Mouse (Mus musculus): ENCODE results near the gene Bckdhb.
"Not testable (repeated sequence)": the region's sequence is repeated elsewhere in the genome, so short reads cannot be mapped to it uniquely, and the experiment has no call there.

Bckdhb gene

DNA sequence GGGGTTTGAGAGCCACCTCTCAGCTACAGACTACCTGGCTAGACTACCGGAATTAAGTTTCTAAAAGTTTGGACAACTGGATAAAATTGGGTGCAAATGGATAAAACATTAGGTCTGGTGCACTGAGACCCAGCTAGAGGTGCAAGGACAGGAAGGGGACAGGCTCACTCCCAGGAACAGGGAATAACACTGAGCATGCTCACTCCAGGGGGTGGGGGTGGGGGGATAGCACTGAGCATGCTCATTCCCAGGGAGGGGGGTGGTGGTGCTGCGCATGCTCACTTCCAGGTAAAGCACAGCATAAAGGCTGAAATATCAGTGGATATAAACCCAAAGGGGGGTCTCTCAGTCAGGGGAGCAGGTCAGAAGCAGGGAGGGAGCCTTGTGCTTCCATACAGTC lies 120.7 kb downstream of the Bckdhb start:
- no peak for DNase-seq (ENCODE audit: low spot score in 2 of 2)

DNA sequence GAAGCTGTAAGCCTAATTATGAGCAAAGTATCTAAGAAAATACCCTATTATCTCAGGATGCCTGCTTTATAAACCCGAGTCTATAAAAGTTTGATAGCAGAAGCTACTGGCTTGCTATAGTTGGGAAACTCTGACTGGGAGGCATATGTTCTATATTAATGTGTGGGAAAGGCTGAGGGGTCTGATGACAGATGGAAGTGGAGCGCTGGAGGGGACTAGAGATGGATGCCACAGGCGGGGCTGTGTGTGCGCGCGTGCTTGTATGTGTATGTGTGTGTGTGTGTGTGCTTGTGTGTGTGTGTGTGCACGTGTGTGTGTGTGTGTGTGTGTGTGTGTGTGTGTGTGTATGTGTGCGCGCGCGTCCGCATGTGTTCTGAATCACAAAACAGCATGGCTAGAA lies 121.4 kb downstream of the Bckdhb start:
- DNase-seq (ENCODE audit: low spot score in 2 of 2): no peak

DNA sequence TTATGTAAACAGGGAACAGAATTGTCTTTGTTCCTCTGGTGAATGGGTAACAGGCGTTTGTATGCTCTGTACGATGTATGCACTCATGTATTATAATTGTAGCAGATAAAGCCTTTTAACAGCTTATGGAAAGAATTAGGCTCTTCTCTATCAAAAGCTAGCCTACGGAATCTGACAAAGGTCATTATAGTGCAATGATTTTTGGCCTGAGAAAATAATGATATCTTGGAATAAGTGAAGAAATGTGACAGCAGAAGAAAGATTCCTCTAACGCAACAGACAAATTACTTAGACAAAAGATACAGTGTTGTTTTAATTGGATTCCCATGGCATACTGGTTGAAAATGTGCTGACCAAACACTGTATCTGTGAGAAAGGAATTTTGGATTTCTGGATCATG lies 122.0 kb downstream of the Bckdhb start:
- DNase-seq (ENCODE audit: low spot score in 2 of 2): no peak

DNA sequence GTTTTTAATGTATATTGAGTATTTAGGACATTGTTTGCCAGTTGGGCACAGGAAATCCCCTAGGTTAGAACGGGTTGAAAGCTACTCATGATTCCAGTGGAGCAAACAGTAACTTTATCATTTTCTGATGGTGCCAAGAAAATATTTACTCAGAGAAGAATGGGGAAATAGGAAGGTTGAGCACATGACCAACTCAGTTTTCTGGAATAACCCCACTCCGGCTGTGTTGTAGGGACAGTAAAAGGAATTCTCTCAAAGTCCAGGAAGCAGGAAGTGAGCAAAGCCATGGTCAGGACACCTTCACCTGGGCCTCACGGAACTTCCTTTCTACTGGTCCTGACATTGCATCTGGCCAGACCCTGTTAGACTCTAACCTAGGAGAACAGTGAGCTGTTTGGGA lies 122.5 kb downstream of the Bckdhb start:
- no peak for DNase-seq (ENCODE audit: low spot score in 2 of 2)

DNA sequence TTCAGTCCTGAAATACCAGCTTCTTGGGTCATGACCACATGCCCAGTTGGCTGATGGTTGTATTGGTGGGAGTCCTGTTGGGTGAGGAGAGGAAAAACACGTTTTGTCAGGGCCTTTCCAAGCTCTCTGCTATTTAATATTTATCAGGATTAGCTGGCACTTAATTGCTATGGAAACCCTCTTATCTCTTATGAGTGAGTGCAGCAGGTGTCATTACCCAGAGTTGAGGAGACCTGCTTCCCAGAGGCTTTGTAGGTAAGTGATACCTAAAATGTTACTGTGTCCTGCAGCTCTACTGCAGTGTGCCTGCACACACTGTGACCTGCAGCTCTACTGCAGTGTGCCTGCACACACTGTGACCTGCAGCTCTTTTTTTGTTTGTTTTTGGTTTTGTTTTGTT lies 124.2 kb downstream of the Bckdhb start:
- no peak for DNase-seq (ENCODE audit: low spot score in 2 of 2)

DNA sequence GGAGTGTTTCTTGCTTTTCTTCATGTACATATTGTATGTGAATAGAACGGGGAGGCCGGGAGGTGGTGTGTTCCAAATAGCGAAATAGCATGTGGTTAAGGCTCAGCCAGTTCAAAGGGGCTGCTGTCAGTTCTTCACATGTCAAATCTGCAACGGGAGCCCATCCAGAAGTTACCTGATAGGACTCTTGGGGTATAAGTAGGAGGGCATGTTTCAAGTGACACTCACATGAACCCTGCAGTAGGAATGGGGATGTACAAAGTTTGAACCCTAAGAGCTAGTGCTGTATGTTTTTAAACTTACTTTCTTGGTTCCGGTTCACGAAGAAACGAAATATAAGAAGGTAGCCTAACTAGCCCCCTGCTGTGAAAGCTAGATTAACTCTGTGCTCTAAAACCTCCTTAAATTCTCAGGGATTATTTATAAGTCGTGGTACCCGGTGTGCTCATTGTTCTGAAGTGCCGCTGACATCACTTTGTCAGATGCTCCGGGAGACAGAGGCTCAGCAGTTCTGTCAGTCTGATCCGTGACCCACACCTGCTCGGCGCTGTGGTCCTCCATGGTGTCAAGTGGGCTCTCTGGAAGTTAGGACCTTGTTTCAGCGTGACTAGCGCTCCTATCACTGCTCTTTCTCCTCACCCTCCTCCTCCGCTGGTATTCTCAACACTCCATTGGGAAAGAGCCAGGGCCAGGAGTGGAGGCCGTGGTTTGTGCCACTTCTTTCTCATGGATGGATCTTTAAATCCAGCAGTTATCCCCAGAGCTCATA lies 126.1 kb downstream of the Bckdhb start:
- no peak for DNase-seq (ENCODE audit: low spot score in 2 of 2)

DNA sequence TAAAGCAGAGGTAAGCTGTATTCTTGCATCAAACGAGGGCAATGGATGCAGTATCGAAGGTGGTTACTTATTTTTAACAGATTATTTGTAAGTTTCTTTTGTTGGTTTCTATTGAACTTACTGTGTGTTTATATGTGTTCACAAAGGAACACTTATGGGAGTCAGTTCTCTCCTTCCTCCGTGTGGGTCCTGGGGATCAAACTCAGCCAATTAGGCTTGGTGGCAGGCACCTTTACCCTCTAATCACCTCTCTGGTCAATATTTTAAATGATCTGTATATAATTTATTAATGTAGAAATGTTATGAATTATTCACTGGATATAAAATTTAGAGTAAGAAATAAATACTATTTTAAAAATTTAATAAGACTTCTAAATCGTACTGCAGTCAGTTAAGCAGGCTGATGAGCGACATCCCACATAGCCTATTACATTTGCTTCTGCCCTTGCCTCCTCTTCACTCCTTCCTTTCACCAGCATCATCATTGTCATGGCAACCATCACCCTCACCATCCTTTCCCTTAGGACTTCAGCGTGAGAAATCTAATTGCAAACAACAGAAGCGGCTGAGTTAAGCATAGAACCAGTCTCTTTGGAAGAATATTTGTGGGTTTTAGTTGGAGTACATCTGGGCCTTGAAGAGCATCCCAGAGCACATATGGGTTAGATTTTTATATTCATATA lies 130.3 kb downstream of the Bckdhb start:
- no peak for DNase-seq (ENCODE audit: low spot score in 2 of 2)

DNA sequence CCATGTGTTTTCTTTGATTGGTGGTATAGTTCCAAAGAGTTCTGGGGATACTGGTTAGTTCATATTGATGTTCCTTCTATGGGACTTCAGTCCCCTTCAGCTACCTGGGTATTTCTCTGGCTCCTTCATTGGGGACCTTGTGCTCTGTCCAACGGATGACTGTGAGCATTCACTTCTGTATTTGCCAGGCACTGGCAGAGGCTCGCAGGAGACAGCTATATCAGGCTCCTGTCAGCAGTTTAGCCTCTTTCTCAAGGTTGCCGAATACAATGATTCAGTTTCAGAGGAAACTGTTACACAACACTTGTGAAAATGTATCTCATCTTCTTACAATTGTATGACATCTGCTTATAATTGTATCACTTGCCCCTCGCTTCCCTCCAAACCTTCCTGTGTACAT lies 135.8 kb downstream of the Bckdhb start:
- not testable (repeated sequence) for DNase-seq (ENCODE audit: low spot score in 2 of 2)

DNA sequence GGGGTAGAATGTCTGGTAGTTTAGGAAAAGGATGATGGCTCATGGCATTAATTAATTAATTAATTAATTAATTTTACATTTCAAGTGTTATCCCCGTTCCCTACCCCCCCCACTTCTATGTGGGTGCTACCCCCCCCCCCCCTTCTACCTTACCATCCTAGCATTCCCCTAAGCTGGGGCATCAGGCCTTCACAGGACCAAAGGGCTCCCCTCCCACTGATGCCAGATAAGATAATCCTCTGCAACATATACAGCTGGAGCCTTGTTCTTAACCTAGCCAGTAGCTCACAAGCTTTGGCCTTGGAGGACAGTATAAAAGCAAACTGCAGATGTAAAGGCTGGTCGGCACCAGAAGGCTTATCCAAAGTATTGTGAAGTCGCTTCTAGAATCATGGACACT lies 138.7 kb downstream of the Bckdhb start:
- no peak for DNase-seq (ENCODE audit: low spot score in 2 of 2)

DNA sequence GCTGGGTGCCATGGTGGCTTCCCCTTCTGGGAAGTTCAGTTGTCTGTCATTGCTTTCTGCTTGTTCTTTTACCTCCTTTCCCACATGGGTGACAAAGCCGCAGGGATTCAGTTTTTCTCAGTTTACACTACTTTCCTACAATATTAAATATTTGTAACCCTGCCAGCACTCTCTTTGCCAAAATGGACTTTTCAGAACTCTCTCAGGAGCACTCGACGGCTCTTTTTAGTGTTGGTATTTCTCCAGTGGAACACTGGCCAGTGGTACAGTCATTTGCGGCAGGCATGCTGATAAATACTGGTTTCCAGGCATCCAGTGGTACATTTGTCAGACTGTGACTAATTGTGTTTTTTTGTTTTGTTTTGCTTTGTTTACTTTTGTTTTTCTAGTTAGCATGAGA lies 139.2 kb downstream of the Bckdhb start:
- DNase-seq (ENCODE audit: low spot score in 2 of 2): no peak

DNA sequence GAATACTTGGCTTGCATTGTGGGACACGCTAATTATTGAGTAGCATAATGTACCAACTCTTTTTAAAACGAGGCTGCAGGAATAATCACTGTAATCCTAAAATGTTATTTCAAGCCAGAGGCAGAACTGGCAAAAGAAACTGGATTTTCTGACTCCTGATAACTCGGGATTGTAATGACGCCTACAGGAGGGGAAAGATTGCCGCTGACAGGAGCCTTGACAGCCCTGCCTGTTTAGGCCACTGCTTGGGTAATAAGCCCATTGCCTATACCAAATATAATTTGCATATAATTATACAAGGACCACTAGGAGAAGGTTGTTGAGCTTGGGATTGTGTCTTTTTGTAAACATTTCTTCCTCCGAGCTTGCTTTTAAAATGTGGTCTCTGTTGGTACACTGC lies 145.3 kb downstream of the Bckdhb start:
- DNase-seq (ENCODE audit: low spot score in 2 of 2): no peak

DNA sequence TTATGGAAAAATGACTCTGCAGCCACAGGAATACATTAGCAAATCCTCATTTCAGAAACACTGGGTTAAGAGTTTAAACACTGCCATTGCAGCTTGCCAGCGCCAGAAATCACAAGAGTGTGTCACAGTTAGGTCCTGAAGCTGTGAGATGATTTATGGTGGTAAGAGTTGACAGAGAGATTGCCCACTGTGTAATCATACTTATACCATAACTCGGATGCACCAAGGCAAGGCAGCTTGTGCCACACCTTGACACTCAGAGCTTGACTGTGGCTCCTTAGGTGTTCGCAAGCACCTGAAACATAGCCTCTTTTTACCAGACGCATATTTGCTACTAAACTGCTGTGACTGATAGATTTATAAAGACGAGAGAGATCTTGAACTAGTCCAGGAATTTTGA lies 145.8 kb downstream of the Bckdhb start:
- no peak for DNase-seq (ENCODE audit: low spot score in 2 of 2)

DNA sequence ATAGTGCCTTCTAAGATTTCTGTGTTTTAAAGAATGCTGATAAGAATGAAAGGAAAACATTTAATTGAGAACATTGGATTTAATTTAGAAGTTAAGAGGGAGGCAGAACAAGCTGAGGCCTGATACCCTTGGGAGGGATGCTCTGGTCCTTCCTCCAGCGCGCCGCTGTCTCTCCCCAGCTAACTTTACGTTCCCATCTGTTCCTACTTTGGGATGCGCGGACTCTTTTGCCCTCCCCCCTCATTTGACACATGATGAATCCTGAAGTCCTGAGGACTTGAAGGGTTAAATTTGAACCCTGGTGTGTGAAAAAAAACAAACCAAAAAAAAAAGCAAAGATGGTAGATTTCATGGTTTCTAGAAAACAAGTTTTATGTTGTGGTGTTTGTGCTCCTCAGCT lies 147.6 kb downstream of the Bckdhb start:
- no peak for DNase-seq (ENCODE audit: low spot score in 2 of 2)

DNA sequence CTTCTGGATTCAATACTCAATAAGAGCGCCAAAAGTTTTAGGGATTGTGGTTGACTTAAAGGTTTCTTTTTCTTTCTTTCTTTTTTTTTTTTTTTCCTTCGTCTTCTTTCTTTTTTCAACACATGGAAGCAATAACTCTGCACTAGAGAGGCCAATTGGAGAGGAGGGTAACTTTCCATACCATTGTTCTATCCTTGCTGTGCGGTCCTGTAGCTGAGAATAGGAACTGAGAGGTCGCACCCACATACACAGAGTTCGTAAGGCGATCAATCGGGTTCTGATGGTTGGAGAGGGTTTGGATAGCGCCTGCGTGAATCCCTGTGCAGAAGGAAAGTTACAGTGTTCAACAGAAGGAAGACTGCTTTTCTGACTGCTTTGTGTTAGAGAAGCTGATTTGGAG lies 148.3 kb downstream of the Bckdhb start:
- DNase-seq (ENCODE audit: low spot score in 2 of 2): no peak

DNA sequence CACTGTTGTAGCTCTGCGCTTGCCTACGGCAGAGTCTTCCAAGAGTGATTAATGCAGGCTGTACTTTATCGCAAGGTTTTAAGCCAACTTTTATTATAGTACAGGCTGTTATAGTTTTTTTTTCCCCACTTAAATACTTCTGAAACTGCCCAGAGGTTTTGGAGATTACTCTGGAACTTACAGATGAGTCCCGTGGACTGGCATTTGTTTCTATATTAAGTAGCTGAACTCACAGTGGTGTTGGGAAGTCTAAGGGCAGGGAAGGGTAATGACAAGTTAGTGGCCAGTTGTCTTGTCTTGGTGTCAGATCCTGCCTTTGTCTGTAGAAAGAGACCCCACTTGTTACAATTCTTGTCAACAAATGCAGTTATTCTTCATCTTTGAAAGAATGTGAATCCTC lies 158.6 kb downstream of the Bckdhb start:
- no peak for DNase-seq (ENCODE audit: low spot score in 2 of 2)

DNA sequence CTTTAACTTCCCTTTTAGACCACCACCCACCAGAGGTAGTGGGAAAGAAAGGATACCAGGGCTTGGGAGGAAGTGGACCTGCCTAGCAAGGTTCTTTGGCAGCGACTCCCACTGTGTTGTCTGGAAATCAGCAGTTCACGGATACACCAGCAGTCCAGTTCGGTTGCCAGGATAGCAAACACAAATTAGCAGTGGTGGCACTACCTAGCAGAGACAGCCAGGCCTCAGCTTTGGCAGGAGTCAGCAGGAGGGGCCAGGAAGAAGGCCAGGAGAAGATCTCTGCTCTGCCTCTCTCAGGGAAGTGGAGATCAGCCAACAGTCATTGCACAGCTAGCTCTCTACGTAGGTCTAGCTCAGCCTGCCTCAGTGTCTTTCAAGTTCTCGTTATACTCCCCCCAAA lies 159.7 kb downstream of the Bckdhb start:
- no peak for DNase-seq (ENCODE audit: low spot score in 2 of 2)

DNA sequence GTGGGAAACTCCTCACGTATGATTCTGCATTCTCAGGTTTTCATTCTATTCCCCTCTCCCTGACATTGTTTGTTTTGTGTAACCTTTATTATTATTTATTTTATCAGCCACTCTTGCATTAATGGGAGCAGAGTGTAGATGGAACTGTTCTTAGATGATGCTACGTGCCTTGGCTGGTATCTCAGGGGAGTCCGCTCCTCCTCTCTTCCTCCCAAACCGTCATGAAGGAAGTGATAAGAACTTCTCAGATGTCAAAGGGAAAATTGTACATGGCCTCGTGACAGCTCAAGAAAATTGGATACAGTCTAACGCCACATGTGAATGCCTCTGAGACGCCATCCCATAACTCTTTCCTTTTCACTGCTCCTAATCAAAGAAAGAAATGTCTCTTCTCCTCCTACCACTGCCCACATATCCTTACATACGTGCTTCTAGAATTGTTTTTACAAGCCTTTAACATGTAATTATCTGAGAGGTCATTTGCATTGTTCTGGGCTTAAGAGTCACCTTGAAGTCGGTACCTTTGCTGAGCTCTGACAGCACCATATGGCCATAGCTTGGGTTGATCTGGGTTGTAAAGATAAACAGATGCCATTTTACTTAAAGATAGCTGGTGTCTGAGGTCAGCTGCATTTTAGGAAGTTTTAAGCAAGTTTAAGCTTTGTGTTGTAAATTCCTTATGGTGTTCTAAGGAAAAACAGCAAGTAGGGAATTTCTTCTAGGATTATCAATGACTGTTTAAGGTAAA lies 165.5 kb downstream of the Bckdhb start:
- DNase-seq (ENCODE audit: low spot score in 2 of 2): no peak

DNA sequence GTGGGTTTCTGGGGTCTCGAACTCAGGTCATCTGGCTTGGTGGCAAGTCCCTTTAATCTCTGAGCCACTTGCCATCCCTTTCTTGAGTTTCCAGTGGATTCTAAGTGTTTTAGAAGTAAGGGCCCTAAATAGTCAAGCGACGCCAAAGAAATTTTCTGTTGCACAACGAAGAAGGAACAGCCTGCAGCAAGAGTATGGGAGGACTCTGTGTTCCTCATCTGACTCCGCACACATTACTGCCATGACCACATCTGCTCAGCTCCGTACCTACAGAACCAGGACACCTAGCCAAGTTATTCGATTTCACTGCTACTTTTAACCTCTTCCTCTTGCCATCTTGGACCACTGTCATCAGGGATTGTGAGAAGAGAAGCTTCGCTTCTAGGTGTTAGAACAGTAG lies 168.0 kb downstream of the Bckdhb start:
- no peak for DNase-seq (ENCODE audit: low spot score in 2 of 2)

DNA sequence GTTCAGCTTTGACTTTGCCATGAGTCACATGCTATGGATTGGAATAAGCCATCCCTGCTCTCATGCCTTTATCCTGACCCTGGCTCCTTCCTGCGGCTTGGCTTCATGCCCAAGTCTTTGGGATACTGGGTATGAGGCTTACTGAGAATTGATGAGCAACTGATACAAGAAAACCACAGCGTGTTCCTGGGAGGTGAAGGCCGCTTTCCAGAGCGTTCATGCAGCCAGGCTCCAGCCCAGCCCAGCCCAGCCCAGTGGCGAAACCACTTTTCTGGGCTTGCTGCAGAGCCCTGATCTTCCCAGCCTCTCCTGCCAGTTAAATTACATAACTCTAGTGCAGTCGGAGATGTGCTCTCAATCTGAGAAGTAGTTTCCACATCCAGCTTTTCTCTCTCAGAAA lies 169.2 kb downstream of the Bckdhb start:
- DNase-seq (ENCODE audit: low spot score in 2 of 2): no peak

DNA sequence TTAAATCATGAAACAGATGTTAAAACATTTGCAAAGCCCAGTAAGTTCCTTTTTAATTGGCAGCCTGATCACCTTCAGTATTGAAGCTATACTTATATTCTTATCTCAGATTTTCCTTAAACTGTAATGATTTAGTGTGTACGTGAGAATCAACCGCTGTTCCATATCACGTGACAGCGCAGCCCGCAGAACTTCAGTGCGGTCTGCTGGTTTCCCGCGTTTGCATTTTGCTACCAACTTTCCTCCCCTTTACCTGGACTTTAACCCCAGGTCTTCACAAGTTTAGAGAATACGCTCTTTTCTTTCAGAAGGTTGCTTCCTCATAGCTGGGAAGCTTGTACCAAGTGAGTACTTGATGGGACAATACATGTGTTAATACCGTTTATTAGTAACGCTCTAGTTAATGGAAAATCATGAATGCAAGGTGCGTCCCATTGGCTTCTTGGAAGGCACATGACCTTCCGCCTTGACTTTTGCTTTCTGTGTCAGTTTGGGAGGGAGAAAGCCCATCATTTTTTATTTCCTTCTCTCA lies 171.6 kb downstream of the Bckdhb start:
- no peak for DNase-seq (ENCODE audit: low spot score in 2 of 2)

DNA sequence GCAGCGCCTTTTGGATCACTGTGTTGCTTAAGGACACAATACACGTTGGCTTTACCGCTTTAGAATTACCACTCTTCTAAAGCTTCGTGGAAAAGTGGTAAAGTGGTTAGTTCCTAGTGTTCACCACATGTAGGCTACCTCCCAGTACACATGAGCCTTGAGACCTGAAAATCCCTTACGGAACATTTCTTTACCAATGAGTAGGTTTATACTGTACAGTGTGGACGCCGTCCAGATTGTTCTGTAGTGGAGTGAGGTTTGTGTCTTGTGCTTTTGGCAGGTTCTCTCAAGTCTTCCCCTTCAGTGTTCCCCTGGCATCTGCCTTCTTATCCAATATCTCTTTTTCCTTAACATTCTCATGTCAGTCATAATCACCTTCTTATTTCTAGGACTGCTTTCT lies 178.4 kb downstream of the Bckdhb start:
- no peak for DNase-seq (ENCODE audit: low spot score in 2 of 2)

DNA sequence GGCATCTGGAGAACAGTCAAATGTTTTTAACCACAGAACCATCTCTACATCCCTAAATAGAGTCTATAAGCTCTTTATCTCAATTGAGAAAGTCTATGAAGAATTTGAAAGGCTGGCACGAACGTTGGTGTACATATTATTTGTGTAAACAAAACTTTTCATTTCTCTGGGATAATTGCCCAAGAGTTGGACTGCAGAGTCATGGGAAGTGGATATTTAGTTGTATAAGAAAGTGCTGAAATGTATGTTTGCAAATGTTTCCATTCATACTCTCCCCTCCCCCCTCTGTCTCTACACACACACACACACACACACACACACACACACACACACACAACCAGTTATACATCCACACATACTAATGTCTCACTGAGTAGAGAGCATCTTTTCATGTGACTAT lies 181.5 kb downstream of the Bckdhb start:
- no peak for DNase-seq (ENCODE audit: low spot score in 2 of 2)
